Mouse (Mus musculus): ENCODE measurements around the gene 4930519G04Rik.
"Not testable (repeated sequence)": the region's sequence is repeated elsewhere in the genome, so short reads cannot be mapped to it uniquely, and the experiment has no call there.

The 4930519G04Rik gene

GRCm38 (mm10) chr5:114853364-114853763 is at the start of gene 4930519G04Rik:
TSS of gene 4930519G04Rik (plus strand) at chr5:114853664.
- DNase-seq (ENCODE audit: low spot score in 2 of 2), result not testable (repeated sequence)

GRCm38 (mm10) chr5:114804335-114804734 is 49.1 kb upstream of the 4930519G04Rik start:
- DNase-seq (ENCODE audit: low spot score in 2 of 2), result no peak

GRCm38 (mm10) chr5:114804958-114805357 is 48.5 kb upstream of the 4930519G04Rik start:
- no peak for DNase-seq (ENCODE audit: low spot score in 2 of 2)

GRCm38 (mm10) chr5:114805436-114806350 is 47.8 kb upstream of the 4930519G04Rik start:
- peak in 1 of 2 experiments; percentile 28 for DNase-seq (ENCODE audit: low spot score in 2 of 2)

GRCm38 (mm10) chr5:114806636-114807035 is 46.8 kb upstream of the 4930519G04Rik start:
- DNase-seq (ENCODE audit: low spot score in 2 of 2), result no peak

- no peak for DNase-seq (ENCODE audit: low spot score in 2 of 2)
Observed at GRCm38 (mm10) chr5:114807063-114807462, 46.4 kb upstream of the 4930519G04Rik start.

GRCm38 (mm10) chr5:114807468-114807867 is 46.0 kb upstream of the 4930519G04Rik start:
- no peak for DNase-seq (ENCODE audit: low spot score in 2 of 2)

- no peak for DNase-seq (ENCODE audit: low spot score in 2 of 2)
Observed at GRCm38 (mm10) chr5:114807893-114808292, 45.6 kb upstream of the 4930519G04Rik start.

- DNase-seq (ENCODE audit: low spot score in 2 of 2), result no peak
Observed at GRCm38 (mm10) chr5:114808385-114808784, 45.1 kb upstream of the 4930519G04Rik start.

- DNase-seq (ENCODE audit: low spot score in 2 of 2), result no peak
Observed at GRCm38 (mm10) chr5:114809181-114809756, 44.2 kb upstream of the 4930519G04Rik start.

GRCm38 (mm10) chr5:114809826-114810225 is 43.6 kb upstream of the 4930519G04Rik start:
- DNase-seq (ENCODE audit: low spot score in 2 of 2), result no peak

- peak; percentile 65 to 75 for DNase-seq (ENCODE audit: low spot score in 2 of 2)
Observed at GRCm38 (mm10) chr5:114813525-114814181, 39.8 kb upstream of the 4930519G04Rik start.

GRCm38 (mm10) chr5:114816599-114816998 is 36.9 kb upstream of the 4930519G04Rik start:
- no peak for DNase-seq (ENCODE audit: low spot score in 2 of 2)

- DNase-seq (ENCODE audit: low spot score in 2 of 2), result no peak
Observed at GRCm38 (mm10) chr5:114818124-114818523, 35.3 kb upstream of the 4930519G04Rik start.

GRCm38 (mm10) chr5:114822796-114823688 is 30.4 kb upstream of the 4930519G04Rik start, which contains the start of gene 1500011B03Rik:
TSS of gene 1500011B03Rik (minus strand) at chr5:114823468.
- peak in 1 of 2 experiments; percentile 52 for DNase-seq (ENCODE audit: low spot score in 2 of 2)

- no peak for DNase-seq (ENCODE audit: low spot score in 2 of 2)
Observed at GRCm38 (mm10) chr5:114824197-114824596, 29.3 kb upstream of the 4930519G04Rik start.

- DNase-seq (ENCODE audit: low spot score in 2 of 2), result peak; percentile 53 to 62
Observed at GRCm38 (mm10) chr5:114825978-114826691, 27.3 kb upstream of the 4930519G04Rik start.

- no peak for DNase-seq (ENCODE audit: low spot score in 2 of 2)
Observed at GRCm38 (mm10) chr5:114827427-114827826, 26.0 kb upstream of the 4930519G04Rik start.

GRCm38 (mm10) chr5:114829740-114830139 is 23.7 kb upstream of the 4930519G04Rik start:
- no peak for DNase-seq (ENCODE audit: low spot score in 2 of 2)

- DNase-seq (ENCODE audit: low spot score in 2 of 2), result no peak
Observed at GRCm38 (mm10) chr5:114836886-114837285, 16.6 kb upstream of the 4930519G04Rik start.

Measured in urinary bladder, adult 18-20 months (tissue).